Mouse (Mus musculus): ENCODE measurements around the gene Lgals9.
"Not testable (repeated sequence)": the region's sequence is repeated elsewhere in the genome, so short reads cannot be mapped to it uniquely, and the experiment has no call there.

Lgals9 gene

DNA sequence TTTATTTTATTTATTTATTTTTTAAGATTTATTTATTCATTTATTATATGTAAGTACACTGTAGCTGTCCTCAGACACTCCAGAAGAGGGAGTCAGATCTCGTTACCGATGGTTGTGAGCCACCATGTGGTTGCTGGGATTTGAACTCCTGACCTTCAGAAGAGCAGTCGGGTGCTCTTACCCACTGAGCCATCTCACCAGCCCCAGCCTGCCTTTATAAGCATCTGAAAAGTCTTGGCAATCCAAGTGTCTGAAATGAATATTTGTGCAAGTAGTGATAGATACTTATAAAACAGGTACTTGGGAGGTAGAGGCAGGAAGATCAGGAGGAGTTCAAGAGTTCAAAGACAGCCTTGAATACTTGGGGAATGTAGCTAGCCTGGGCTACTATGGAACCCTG is 22.6 kb upstream of the Lgals9 start:
- in situ Hi-C loops (cut with MboI): not testable (repeated sequence)

DNA sequence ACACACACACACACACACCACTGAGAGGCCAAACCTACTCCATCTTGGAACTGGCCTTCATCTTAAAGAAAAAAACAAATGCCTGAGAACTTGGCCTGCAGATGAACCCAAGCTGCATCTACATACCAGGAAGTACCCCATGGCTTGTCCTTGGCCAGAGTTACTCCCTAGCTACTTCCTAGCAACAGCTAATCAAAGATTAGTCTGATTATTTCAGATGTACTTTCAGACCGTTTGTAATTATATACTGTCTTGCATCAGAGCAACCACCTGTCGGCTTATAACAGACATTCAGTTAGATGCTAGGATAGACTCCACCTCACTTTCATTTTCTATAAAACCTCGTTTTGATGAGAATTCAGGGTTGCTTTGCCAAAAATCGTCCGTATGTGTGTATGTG is 21.7 kb upstream of the Lgals9 start:
- in situ Hi-C loops (cut with MboI): no loop called here

DNA sequence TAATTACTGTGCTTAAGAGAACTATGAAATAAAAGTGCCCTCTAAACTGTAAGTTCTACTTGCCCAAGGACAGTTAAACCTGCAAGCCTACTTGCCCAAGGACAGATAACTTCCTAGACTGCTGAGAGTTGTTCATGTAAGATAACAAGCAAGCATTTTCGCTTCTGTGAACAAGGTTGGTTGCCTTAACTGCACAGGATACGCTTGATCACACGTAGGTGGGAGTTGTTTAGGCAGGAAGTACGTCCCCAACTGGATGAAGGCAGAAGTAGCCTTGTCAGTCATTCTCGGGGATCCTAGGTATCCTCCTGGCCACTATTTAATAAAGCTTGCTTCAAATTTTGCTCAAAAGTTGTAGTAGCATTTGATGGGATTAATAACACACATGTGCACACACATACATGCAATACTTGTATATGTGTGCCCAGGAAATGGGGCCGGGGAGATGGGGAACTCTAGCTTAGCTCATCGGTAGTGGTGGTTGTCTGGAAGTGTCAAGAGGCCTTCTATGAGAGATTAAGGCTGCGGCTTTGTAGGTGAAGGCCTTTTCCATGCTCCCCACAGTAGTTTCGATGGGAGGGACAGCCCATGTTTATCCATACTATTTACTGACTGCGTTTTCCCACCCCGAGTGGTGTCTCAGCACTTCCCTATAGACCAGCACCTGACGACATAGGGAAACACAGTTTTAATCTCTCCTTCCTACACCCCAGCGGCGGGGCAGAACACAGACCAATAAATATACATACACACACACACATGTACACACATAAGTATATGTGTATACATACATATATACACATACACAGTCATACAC is 21.0 kb upstream of the Lgals9 start:
- in situ Hi-C loops (cut with MboI): no loop called here

DNA sequence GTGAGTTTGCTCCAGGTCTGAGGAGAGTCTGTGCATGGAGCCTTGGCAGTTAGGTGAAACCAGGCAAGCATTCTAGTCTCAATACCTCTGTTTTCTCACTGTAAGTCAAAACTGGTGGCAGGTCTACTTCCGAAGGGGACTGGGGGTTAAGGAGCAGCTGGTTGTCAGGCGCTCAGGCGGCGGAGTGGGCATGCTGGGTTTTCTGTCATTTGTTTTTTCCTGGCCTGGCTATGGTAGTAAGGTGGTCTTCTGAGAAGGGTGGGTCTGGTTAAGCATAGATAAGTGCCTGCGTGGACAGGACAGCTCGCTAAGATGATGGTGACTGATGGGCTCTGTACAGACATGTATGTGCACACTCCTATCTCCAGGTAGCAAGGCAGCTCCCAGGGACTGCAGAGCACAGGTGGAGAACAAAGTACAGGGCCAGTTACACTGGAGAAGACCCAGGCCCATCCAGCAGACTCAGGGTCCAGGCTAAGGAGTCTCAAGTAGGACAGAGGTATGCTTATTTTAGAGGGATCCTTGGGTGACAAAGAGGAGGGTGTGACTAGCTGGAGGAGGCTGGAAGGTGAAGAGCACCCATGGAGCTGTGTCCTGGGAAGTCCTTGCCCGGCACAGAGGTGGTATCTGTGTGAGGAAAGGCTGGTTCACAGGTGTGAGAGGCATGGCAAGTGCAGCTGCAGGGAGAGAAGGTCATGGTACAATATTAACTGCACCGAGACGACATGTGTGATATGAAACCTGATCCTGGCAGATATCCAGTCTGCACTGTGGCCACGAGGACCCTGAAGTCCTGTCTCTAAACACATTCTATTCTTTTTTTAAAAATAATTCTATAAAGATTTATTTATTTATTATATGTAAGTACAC is 19.3 kb upstream of the Lgals9 start:
- in situ Hi-C loops (cut with MboI): no loop called here

DNA sequence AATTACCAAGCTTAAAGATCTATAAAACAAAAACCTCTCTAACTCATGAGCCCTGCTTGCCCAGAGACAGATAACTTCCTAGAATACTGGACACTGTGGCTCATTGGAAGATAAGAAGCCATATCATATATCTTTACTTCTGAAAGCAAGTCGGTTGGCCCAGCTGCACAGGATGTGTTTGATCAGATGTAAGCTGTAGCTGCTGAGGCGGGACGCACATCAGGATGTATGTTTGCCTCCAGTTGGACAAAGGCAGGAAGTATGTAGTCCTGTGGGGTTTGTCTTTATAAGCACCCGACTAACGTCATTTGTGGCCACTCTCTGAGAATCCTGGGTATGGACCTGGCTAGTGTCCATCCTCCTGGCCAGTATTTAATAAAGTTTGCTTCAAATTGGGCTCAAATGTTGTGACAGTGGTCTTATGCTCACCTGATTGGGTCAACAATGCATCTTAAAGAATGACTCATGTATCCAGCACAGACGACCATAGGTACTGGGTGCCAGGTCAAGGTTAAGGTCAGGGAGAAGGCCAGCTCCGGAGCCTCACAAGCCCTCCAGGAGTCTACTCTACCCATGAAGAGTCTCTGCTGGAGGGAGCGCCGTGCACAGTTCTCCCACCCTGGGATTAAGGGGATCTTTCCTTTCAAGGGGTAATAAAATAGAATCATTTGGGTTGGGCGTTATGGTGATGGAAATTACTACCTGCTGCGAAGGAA is 18.5 kb upstream of the Lgals9 start:
- in situ Hi-C loops (cut with MboI): no loop called here

DNA sequence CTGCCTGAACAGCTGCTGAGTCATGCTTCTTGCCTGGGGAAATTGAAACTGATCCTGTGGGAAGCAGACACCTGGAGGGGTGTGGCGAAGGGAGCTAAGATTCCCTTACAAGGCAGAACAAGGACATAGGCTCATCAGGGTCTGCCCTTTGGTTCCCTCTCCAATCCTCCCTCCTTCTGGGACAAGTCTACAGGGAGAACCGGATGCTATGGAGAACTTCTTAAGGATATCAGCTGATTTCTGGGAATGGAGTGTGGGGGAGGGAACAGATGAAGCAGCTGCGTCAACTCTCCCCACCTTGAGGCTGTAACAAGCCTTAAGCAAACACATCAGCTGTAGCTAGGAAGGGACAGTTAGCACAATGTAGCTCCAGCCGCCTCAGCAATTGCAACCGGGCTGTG is 17.8 kb upstream of the Lgals9 start:
- in situ Hi-C loops (cut with MboI): no loop called here

DNA sequence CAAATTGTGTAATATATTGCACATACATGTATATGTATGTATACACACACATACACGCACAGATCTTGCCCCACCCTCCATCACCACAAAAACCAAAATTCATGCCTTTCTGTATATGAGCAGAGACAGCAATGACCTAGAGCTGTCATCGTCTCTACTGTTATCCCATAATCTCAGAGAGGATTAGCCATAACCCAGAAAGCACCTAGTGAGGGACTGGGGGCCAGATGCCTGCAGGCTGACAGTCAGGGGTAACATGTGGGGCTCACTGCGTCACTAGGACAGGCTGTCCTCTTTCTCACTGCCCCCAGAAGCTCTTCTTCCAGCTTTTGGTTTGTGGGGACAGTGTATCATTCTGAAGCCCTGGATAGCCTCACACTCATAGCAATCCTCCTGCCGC is 17.1 kb upstream of the Lgals9 start:
- in situ Hi-C loops (cut with MboI): no loop called here

DNA sequence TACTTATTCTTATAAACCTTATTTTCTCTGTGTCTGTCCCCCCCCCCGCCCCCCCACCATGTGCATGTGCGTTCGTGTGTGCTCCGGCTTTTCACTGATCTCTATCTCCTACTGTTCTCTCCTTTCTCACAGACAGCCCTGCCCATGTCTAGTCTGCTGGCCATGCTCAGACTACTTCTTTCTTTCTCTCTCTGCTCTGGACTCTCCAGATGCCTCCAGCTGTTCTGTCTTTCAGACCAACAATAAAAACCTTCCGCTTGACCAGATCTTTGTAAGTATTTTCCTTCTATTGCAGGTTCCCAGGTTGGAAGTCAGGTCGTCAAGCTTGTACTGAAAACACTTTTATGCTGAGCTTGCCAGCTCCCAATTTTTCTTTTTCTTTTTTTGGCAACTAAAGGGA is 14.4 kb upstream of the Lgals9 start:
- in situ Hi-C loops (cut with MboI): no loop called here

DNA sequence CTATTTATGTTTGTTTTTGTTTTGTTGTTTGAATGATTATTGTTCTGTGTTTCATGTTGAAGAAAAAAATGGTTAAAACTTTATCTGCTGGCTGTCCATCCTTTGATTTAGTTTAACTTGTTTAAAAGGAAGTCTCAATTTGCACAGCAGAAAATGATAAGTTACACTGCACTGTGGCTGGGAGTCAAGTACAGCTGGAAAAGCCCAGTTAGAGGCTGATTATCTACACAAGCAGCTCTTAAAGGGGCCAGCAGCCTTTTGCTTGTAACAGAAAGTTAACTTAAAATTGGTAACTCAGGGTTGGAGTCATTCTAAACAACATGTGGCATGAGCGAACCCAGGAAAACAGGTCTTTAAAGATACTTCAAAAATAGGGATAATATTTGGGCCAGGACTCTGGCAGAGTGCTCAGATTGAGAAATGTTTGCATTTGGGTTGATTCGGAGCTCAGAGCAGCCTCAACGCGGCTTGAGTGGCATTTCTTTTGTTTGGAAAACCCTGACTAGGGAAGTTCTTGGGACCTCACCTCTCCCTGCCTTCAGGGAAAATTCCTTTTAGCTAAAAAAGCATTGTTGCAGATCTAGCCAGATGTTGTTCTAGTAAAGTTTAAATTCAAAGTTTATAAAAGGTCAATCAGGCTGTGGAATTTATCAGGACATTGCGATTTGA is 6.3 kb upstream of the Lgals9 start:
- in situ Hi-C loops (cut with MboI): not testable (repeated sequence)

DNA sequence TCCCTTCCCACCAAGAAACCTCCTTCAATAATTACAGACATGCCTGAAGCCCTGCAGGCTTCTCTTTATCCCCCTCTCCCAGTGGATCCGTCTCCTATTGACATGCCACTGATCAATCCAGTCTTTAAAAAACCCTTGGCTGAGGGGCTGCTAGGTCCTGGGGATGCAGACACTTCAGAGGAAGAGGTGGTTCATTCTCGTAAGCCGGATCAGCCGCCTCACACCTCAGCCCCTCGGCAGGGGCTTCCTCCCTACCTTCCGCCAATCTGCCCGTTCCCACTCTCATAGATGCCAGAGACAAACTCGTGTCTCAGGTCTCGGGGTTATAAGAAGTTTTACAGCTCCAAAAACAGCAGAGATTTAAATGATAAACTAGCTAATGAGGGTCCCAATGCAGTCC is 5.3 kb upstream of the Lgals9 start:
- in situ Hi-C loops (cut with MboI): no loop called here

DNA sequence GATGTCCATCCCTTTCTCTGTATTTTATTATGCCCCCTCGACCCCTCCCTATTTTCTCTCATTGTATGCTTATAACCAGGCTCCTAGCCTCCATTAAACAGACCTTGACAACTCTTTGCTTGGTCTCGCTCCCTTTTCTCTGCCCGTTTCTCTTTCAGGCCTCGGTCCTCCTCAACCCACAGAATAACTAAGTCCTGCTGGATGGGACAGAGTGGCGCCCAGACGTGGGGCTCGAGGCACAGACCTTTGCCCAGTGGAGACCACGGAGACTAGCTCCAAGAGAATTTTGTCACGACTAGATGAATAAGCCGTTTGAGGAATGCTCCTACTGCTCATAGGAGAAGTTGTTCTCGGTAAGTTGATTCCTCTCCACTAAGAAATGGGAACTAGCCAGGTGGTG is 4.5 kb upstream of the Lgals9 start:
- in situ Hi-C loops (cut with MboI): not testable (repeated sequence)

DNA sequence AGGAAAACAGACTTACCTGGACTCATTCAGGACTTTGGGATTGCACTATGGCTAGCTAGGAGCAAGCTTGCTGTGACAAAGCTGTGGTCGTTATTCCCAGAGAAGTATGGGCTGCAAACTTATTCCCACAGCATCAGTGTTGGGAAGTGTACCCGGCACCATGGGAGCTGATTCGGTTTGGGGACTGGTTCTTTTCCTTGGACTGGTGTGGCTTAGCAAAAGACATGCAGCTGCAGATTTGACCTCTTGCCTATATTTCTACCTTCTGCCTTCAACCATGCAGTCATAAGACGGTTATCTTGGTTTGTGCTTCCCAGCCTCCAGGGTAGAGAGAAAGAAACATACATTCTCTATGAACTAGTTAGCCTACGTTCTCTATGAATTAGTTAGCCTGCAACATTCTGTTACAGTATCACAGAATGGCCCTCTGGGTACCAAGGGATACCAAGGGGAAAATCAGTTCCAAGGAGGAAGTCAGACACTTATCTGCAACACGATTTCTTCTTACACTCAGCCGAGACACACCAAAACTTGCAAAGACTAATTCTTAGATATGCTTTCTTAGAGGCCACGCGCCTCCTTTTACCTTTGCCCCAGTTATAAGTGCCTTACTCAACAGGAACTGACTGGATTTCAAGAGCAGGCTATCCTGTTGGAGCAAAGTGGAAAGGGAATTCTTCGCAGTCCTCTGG is 1.7 kb upstream of the Lgals9 start:
- in situ Hi-C loops (cut with MboI): no loop called here

DNA sequence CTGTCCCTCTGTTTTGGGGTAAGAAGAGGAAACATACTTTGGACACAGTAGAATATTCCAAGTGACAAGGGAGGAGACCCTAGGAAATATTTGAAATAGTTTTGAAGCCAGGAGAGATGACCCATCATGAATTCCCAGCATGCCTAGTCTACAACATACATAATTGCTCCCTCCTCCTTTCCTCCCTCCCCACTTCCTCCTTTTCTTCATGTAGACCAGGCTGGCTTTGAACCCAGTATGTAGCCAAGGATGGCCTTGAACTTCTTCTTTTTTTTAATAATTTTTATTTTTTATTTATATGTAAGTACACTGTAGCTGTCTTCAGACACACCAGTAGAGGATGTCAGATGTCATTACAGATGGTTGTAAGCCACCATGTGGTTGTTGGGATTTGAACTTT is 759 bp upstream of the Lgals9 start:
- in situ Hi-C loops (cut with MboI): no loop called here

DNA sequence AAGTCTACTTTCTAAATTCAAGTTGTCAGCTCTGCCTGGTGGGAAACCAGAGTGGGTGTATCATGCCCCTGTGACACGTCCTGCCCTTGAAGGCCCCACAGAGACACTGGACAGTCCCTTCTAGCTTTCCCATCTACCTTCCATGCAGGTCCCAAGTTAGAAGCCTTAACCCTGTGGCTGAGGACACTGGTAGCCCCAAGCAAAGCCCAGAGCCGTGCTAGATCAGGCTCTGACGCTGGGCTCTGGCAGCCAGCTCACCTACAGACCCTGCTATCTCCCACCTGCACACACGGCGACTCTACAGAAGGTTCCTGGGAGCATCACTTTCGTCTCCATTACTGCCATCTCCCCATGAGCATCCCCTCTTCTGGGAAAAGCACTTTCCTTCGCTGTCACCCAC is 1.2 kb downstream of the Lgals9 start:
- in situ Hi-C loops (cut with MboI): no loop called here

DNA sequence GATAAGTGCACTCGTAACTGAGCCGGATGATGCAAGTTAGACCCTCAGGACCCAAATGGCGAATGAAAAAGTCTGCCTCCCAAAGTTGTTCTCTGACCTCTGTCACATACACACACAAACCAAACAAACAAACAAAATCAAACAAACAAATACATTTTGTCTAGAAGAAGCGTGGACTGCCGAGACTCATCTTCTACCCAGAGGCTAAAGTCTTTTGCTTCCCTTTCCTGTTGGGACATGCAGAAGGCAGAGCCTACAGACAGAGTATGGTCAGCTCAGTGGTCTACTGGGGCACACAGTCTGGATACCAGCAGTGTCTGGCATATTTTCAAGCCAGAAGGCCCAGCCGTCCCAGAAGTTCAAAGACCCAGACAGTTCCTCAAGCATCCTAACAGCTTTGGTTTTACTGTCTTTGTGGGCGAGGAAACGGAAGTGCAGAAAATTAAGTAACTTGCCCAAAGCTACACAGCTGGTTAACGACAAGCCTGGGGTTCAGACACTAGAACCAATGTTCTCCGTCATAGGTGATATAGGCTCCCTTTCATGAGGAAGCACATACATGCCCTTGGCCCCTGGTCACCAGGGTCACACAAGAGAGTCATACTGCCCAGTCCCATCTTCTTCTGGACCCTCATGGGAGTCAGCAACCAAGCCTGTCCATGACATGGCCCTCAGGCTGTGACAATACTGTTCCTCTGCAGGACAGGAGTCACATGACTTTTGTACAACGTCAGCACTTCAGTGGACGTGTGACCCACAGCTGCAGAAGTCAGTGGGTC is 2.0 kb downstream of the Lgals9 start:
- in situ Hi-C loops (cut with MboI): no loop called here

DNA sequence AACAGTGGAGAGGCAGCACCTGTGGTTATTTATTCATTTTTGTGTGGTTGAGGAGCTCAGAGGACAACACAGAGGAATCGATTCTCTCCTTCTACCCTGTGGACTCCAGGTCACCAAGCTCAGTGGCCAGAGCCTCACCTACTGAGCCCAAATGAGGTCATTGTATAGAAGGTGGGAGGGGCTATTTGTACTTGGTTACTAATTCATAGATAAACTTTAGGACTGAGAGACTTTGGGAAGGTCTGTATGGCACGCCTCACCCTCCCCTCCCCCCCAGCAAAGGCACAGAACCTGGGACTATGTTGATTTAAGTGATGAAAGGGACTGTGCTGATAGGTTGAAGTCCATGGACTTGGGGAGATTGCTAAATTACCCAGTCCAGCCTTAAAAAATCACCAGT is 2.7 kb downstream of the Lgals9 start:
- in situ Hi-C loops (cut with MboI): no loop called here

DNA sequence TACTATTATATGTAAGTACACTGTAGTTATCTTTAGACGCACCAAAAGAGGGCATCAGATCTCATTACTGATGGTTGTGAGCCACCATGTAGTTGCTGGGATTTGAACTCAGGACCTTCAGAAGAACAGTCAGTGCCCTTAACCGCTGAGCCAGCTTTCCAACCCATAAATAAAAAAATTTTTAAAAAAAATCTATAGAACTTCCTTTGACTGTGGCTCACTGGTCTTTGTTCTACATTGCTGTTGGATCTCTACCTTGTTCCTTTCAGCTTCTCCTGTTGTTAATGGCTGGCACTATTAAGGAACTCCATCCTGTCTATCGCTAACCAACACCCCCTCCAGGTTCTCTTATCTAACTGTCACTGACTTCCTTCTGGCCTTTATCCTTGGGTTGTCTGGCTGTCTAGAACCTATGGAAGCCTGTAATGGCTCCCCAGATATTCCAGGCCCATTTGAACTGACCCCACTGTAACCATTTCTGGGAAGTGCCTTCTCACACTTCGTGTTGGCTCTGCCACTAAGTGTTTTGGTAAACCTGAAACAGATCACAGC is 4.6 kb downstream of the Lgals9 start:
- in situ Hi-C loops (cut with MboI): no loop called here

DNA sequence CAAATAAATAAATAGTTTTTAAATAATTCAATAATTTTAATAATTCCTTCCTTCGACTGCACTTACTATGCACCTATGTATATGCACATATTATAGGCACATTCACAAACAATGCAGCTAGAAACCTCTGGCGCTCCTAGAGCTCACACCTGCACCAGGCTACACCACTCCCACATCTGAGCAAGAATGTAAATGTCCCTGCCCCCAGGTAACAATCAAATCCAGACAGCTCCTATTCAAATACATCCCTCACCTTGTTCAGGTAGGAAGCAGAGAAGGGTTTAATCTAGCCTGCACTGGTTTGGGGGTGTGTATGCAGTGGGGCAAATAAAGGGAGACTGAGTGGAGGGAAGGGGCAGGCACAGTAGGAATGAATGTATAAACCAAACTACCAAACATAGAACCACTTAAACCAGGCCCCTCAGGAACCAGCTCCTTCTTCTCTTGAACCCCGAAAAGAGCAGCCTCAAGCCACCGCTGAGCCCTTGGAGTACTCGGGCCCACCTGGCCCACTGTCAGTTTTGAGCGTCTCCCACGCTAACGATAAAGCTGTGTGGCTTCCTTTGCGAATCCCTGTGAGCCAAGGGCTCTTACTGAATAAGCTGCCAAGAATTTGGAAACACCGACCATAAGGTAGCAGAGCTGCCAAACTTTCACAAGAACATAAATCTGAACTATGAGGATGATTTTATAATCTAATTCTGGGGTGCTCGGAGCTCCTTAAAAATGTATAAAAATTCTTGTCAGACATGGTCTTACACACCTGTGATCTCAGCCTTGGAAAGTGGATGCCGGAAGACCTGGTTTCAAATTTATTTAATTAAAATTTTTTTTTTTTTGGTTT is 6.3 kb downstream of the Lgals9 start:
- in situ Hi-C loops (cut with MboI): no loop called here

DNA sequence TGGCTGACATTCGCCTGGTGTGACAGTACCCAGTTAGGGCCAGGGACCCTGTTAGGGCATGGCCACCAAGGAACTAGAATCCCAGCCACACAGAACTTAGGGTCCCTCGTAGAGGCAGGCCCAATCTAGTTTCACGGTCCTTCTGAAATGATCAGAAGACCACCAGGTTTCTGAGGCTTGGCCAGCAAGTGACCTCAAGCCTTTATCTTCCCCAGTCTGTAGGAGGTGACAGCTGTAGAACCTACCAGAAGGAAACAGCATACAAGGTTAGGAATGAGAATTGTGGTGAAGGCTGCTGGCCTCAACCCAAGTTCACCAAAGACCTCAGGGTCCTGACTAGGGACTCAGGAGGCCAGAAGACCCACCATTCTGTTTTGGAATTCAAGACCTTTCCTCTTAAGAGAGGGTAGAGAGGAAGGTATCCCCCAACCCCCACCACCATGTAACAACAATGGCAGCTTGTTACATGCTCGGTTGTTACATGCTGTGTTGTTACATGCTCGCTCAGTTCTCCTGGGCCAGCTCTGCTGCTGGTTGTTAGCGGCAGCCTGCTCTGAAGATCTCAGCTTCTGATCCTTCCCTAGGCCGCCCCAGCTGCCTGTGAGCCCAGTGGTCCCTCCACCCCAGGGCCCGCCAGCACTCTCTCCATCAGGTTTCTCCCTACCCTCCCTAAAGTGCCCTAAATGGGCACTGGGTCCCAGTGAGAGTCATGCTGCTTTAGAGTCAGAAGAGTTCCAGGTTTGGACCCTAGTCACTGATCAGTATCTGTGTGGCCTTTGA is 7.8 kb downstream of the Lgals9 start:
- in situ Hi-C loops (cut with MboI): no loop called here

All from mature B cell (primary cell).